Mouse (Mus musculus): ENCODE measurements around the gene Cygb.
"Not testable (repeated sequence)": the region's sequence is repeated elsewhere in the genome, so short reads cannot be mapped to it uniquely, and the experiment has no call there.

Cygb gene

DNA sequence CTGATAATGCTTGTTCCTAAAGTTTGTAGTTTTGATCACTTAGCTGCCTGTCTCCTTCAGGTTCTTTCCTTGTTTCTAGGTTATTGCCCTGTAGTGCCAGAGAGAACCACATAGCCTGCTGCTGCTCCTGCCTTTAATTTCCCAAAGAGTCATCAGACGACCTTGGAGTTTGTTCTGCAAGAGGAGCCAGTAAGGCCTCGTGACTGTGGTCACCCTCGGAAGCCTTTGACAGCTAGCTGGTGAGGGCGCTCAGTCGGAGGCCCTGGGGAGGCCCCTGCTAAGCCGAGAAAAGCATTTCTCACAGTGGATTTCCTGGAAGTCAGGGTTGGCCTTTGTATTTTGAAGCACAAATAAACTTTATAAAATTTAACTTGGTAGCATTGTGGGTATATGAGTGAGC, 21.3 kb upstream of the Cygb start:
- DNase-seq (ENCODE audit: low read depth, low spot score) = not testable (repeated sequence)

DNA sequence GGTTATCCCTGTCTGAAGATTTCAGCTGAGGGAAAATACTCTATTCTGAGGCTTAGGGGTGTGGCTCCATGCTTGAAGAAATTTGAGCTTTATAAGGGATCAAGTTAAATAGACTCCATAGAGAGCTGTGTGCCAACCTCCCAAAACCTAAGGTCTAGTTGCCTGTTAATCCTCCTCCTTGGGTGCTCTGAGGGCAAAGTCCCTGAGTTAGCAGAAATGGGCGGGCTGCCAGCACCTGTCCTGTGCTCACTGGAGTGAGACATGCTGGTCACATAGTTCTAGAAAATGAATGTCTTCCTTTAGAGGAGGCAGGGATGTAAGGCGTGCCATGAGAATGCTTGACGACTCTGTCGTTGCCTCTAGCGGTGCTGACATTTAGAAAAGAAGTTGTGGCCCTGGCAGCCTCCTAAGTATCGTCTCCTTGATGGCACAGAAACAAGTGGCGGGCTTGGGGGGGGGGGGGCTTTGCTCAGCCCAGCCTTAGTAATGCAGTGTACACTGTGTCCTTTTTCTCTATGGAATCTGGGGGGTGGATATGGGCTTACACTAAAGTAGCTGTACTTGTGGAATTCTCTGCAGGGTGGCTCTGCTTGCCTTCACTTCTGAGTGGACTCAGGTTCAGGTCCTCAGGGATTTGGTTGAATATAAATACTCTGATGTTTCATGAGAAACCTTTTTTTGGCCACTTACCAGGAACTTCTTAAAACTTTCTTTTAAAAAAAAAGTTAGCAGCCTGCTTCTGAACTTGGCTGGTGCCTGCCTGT, 20.7 kb upstream of the Cygb start:
- DNase-seq (ENCODE audit: low read depth, low spot score) = no peak

DNA sequence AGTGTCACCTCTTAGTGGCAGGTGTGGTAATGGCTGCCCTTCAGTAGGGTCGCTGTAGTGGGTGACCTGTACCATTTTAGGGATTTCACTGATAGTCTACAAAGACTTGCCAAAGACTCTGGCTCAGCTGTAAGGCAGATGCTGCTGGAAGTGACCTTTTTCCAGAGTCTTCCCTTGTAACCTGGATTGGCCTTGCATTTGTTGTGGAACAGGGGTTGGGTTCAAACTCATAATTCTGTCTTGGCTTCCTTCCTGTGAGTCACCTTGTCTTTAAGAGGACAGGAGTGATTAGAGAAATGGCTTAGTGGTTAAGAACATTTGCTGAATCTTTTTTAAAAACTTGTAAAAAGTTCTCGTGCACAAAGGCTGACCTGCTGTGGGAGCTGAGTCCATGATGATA, 19.3 kb upstream of the Cygb start:
- DNase-seq (ENCODE audit: low read depth, low spot score) = no peak

GRCm38 (mm10) chr11:116672595-116672994, 18.5 kb upstream of the Cygb start:
- DNase-seq (ENCODE audit: low read depth, low spot score) = no peak

- no peak for DNase-seq (ENCODE audit: low read depth, low spot score)
Observed at GRCm38 (mm10) chr11:116671845-116672434, 17.8 kb upstream of the Cygb start.

DNA sequence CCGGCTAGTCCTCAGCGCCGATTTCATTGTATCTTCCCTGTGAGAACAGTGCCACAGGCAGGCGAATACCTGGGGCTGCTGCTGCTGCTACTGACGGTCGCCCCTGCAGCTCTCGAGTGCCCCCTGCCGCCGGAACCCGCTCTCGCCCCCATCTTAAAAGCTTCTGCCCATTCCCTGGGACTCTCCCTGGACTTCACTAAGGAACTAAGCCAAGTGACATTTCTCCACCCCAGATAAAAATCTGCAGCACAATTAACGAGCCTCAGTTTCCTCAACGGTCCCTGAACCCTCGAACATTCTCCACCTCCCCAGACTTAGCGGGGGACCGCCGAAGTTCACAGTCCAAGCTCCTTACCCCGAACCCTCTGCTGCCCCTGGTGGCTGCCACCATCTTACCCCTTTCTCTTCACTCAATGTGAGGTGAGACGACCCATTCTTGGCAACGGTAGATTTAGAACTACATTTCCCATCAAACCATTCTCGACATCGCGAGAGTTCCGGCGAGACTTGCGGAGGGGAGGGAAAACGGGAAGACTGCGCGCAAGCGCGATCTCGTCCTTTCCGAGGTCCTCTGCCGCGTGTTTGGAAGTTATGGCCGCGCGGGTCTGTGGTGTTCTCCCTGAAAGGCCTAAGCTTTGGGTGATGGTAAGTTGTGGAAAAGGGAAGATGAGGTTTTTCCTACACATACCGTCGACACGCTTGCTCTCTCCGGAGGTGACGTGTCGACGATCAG, 17.2 kb upstream of the Cygb start:
- DNase-seq (ENCODE audit: low read depth, low spot score) = peak; percentile 96

GRCm38 (mm10) chr11:116670386-116670785, 16.3 kb upstream of the Cygb start:
- no peak for DNase-seq (ENCODE audit: low read depth, low spot score)

GRCm38 (mm10) chr11:116669787-116670365, 15.8 kb upstream of the Cygb start:
- DNase-seq (ENCODE audit: low read depth, low spot score) = no peak

DNA sequence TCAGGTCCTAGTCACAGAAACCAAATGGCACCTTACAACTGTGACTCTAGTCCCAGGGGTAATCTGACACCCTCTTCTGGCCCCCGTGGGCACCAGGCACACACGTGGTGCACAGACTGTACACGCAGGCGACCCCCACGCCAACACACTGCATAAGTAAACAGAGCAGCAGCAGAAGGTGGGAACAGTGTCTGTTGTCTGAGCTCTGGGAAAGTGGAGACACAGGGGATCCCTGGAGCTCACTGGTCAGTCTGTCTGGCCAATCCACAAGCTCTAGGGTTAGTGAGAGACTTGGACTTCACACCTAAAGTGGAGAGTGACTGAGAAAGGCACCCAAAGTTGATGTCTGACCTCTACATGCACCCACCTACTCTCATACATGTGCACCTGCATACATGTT, 15.2 kb upstream of the Cygb start:
- no peak for DNase-seq (ENCODE audit: low read depth, low spot score)

DNA sequence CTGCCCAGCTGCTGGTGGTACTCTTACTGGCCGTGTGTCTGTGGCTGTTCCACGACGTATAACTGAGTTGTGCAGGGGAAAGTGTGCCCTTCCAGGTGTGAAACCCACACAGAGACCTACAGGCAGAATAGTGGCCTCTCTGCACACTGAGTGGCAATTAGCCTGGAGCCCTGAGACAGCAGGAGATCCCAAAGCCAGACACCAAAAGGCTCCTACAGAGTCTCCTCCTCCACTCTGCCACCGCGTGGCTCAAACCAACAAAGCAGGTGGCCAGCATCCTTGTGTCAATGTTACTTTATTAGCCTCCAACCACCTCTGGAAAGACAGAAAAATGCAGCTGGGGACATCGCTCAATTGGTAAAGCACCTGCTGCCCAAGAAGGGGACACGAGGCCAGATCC, 14.7 kb upstream of the Cygb start:
- no peak for DNase-seq (ENCODE audit: low read depth, low spot score)

DNA sequence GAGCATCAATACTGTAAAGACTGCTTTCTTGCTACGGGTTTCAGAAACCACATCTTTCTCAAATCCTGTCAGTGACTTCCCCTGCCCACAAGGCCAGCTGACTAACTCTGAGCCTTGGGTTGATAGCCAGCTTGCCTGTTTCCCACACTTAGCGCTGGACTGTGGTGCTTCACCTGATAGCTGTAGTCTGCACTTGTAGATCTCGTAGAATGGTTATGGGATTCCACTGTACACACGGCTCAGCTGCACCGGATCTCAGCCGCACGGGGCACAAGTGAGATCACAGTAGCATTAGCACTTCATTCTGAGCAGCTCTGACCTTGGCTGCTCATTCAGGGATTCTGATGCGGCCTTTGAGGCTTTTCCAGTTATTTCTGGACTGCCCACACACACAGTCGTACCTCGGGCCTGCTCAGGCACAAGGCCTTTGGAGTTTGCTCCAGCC, 14.3 kb upstream of the Cygb start:
- no peak for DNase-seq (ENCODE audit: low read depth, low spot score)

DNA sequence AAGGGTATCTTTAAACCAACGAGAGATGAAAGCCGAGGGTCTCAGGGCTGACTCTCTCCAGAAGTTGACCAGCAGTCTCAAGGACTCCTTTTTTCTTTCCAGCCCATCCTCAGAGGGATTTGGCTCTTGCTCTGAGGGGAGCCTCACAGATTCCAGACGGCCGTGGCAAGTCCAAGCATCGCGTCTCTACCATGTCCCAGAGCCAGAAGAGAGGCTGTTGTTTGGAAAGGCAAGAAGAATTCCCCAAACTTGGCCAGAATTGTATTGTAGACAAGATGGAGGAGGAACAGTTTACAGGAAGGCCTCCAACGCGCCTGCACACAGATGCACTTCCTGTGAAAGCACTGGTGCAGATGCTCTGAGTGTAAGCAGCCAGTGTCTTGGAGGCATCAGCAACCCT, 13.8 kb upstream of the Cygb start:
- DNase-seq (ENCODE audit: low read depth, low spot score) = no peak

GRCm38 (mm10) chr11:116667012-116667411, 12.9 kb upstream of the Cygb start:
- not testable (repeated sequence) for DNase-seq (ENCODE audit: low read depth, low spot score)

DNA sequence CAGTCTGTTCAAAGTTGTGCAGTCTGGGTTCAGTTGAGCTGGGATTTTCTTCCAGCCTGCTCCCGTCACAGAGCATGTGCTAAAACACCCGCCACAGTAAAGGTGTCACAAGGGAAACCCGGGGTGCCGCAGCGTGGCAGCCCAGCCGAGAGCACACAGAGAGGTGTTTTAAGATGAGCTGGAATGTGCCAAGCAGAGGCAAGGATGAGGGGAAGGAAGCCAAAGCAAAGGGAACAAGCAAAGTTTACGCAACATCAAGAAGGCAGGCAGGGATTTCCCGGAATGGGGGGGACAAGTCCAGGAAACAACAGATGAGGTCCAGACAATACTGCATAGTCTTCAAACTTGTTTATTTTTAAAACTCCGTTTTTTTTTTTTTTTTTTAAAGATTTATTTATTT, 12.5 kb upstream of the Cygb start:
- DNase-seq (ENCODE audit: low read depth, low spot score) = no peak

GRCm38 (mm10) chr11:116665289-116665688, 11.2 kb upstream of the Cygb start:
- DNase-seq (ENCODE audit: low read depth, low spot score) = no peak

DNA sequence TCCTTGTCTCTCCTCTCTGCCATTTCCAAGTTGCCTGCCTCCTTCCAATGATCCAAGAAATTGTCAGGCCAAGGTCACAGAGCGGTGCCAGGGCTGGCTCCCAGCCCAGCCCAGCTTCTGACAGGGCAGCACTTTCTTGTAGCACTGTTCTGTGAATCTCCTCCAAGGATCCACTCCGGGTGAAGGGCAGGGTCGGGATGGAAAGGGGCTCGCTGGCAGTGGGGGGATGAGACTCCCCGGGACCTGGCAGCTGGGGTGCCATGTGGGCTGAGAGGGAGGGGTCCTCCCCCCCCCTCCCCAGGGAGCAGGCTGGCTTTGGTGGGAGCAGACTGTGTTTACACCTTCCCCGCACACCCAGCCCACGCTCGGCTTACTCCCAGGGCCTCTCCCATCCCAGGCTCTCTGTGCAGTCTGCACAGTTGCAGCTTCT, 7.8 kb upstream of the Cygb start:
- no peak for DNase-seq (ENCODE audit: low read depth, low spot score)

DNA sequence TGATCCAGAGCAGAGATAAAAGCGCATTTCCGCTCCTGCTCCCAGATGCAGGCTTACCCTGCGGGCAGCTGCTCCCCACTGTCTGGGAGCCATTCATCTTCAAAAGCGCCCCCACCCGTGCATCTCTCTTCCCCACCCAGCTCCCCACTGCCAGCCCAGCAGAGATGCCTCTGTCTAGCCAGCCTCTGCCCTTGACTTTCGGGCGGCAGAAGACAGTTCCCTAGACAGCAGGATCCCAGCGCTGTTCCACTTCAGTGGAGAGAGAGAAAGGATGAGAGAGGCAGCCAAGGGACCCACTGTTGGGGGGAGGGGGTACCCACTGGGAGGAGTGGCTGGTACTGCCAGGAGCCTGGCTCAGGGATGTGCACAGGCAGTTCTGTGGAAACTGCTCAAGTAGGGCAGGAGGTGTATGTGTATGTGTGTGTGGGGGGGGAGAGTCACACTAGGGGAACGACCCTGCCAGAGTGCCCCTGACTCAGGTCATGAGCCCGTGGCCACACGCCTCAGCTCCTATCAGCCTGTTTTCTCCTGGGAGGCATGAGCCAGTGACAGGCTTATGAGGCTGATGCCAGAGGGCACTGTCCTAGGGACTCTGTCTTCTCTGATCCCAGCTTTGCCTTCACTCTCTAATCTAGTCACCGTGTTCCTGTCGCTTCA, 7.3 kb upstream of the Cygb start:
- no peak for DNase-seq (ENCODE audit: low read depth, low spot score)

DNA sequence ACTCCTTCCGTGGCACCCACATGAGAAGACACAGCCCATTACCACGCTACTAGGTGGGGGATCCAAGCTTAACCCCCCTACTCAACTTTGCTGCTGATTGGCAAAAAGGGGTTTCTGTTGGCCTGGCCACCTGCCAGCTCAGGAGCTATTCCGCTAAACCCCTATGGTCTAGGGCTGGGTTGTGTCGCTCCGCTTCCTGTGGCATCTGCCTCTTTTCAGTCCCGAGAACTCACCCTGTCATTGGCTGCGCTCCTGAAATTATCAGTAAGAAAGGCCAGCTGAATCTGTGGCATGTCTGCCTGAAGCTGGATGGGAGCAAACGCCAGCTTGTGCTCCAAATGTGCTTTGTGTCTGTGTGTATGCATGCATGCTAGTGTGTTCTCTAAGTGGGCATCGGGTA, 6.1 kb upstream of the Cygb start:
- no peak for DNase-seq (ENCODE audit: low read depth, low spot score)

GRCm38 (mm10) chr11:116659027-116659621, 5.0 kb upstream of the Cygb start:
- DNase-seq (ENCODE audit: low read depth, low spot score) = no peak

DNA sequence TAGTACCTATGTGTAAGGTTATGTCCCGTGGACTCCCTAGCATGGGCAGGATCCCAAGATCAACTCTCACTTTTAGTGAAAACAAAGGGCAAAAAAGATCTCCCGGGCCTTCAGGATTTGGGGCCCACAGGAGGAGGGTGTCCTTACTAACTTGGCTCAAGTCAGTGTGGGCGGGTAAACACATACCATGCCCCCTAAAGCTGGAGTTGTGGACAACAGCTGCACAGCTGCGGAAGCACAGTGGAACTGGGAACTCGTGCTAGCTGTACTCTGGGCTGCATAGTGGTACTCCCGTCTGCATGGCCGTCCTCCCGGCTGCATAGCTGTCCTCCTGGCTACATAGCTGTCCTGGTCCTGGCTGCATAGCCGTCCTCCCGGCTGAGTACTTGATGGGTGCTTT, 4.1 kb upstream of the Cygb start:
- DNase-seq (ENCODE audit: low read depth, low spot score) = no peak

Measured in telencephalon, adult 2 months (tissue).